Mouse (Mus musculus) spleen, postnatal 4 days (tissue): ENCODE measurements at regions not wholly inside any gene's neighbourhood (a gene's known extent, or its start where the extent isn't known, plus 50 kb on each side); places are given as distances from the start of the nearest gene placed in this dataset.
A peak's percentile ranks its signal among the peaks of the same experiment; 100 is the strongest.

Source experiments
- DNase-seq, 2 experiments: peaks; one replicate each; pipeline ENCODE4 v3.0.0; 2022; ENCODE audit warnings: low spot score in 2 of 2

DNA sequence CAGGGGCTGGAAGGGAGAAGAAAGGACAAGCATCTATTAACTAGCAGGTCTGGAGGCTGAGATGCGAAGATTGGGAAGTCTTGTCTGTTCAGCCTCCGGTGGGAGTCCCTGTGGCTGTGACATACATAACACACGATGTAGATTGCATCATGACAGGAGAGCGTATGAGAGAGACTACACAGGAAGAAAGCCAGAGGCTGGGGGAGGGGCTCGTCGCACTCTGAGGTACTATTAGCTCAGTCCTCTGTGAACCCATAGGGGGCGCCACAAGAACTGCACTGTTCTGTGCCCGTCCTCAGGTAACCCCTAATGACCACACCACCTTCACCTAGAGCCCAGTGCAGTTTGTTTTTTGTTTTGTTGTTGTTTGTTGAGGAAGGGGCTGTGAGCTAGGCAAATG lies 102.7 kb upstream of the Arid2 start:
- peak in 1 of 2 experiments; percentile 64 for DNase-seq

GRCm38 (mm10) chr15:96185429-96185828 lies 101.9 kb upstream of the Arid2 start:
- no peak for DNase-seq

GRCm38 (mm10) chr15:96185901-96186300 lies 101.4 kb upstream of the Arid2 start:
- DNase-seq: no peak

- no peak for DNase-seq
Observed at GRCm38 (mm10) chr15:96189551-96189950, 97.8 kb upstream of the Arid2 start.

DNA sequence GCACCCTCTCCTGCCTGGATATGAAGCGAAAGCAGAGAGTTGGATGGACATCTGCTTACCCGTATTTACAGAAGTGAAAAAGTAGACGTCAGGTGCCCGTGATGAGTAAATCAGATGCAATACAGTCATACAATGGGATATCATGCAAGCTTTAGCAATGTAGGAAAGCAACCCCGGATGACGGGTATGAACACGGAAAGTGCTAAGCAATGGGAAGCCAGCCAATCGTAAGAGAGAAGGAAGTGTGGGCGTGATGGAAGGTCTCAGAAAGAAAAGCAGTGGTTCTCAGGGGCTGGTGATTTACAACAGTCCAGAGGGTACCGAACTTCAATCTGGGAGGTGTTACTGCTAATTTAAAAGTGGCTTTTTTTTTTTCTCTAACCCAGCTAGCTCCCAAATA lies 89.9 kb upstream of the Arid2 start:
- DNase-seq: no peak

GRCm38 (mm10) chr15:96197932-96198331 lies 89.4 kb upstream of the Arid2 start:
- no peak for DNase-seq

DNA sequence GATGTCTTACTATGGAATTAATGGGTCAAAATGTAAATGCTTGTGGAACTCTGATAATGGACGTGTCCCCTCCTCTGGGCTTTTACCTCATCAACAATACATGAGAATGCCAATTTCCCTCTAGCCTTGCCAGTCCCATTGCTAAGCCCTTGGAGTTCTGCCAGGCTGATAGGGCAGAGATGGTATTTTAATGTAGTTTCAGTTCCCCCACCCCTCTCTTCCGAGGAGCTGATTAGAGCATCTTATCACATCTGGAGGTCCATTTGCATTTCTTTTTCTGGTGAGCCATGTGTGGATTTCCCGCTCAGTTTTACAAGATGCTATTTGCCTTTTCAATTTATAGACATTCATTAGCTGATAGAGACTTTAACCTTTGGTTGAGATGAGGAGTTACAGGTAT lies 86.0 kb upstream of the Arid2 start:
- DNase-seq: no peak

DNA sequence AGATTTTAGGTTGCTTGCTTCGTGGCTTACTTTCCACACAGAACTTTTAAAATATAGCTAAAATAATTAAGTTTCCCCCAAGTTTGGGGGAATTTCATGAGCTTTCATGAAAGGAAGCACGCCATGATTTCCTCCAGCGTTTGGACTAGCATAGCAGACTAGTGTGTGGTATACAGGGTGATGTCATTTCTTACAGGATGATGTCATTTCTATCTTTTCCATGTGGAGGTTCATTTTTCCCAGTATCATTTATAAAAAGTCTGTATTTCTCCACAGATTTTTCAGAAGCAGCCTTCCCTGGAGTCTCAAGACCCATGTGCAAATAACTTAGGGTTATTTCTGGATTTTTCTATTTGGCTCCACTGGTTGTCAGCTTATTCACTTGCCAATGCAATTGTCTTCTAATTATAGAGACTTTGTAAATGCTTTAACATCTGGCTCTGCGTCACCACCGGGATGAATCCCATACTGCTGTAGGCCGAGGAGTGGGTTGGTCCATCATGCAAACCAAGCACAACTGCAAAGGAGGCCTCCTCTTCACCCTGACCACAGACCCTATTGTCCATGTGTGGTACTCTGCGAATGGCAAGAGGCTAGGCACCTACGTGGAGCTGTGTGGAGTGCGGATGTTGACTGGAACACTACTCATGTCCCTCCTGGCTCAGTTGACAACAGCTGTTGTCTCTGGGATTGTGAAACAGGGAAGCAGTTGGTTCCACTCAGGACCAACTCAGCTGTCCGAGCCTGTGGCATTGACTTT lies 85.4 kb upstream of the Arid2 start:
- DNase-seq: no peak

GRCm38 (mm10) chr15:96204187-96204586 lies 83.1 kb upstream of the Arid2 start:
- no peak for DNase-seq

DNA sequence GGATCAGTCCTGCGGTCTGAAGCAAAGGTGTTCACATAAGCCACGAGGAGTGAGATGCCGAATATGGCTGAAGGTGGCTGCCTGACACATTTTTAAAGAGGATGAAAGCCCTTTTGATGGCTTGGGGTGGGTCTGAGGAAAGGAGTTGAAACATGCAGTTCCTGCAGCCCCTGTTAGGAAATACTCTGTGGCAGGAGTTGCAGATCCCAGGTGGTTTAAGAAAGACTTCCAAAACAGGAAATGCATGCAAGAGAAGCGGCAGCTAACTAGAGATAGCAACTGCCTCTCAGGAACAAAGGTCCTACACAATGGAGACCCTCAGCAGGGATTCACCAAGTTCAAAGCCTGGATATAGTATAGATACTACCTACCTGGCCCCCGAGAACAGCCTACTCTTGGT lies 82.7 kb upstream of the Arid2 start:
- no peak for DNase-seq

DNA sequence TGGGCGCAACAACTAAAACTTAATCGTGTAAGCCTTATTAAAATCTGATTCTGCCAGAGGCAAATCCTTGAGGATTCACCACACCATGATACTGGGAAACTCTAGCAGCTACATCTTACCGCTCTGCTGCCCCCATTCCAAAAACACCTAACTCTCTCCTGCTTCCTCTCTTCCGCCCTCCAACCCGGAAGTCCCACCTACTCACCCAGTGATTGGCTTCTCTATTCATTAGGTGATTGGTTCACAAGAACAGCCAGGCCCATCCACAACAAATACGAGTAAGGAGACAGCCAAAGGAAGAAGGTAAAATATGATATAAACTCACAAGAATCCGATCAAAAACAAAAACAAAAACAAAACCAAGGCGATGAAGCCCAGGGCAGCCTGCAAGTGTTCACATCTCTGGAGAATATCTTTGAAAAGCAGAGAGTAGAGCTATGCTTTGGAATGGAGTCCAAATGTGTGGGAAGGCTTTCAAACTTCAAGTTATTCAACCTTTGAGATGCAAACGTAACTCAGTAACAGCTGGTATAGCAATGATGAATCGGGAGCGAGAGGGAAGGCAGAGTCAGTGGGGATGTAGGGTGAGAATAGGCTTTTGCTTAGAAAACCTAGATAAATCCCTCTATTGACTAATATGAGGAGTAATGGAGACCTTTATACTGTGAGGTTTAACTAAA lies 76.5 kb upstream of the Arid2 start:
- no peak for DNase-seq

DNA sequence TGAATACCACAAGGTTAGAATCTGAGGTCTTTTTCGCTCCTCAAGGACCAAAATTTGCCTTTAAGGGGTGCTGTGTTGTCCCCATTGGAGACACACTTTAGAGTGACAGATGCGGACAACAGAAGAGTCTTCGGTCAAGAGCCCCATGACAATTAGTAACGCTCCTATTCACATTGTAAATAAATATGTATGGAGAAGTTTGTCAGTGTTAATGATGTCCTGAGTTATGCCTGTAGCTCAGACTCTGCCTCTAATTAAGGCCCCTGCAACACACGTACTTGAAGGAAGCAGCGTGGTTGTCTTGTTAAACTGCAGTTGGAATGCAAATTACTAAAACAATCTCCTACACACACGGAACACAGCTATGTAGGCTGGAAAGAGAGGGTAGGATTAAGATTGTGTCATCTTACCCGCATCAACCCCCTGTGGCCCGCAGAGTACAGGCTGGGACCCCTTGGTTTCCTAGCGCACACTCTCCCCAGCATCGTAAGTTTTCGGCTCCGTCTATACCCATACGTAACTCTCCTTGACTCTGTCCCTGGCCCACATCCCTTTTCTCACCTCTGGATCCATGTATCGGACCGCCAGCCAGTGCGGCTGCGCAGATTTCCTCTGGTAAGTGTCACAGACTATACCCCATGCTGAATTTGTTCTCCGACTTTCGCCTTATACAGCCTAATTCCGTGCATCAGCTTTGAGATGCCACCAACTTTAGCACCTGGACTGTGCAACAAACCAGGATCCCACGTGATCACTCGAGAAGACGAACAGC lies 73.6 kb upstream of the Arid2 start:
- DNase-seq: no peak

DNA sequence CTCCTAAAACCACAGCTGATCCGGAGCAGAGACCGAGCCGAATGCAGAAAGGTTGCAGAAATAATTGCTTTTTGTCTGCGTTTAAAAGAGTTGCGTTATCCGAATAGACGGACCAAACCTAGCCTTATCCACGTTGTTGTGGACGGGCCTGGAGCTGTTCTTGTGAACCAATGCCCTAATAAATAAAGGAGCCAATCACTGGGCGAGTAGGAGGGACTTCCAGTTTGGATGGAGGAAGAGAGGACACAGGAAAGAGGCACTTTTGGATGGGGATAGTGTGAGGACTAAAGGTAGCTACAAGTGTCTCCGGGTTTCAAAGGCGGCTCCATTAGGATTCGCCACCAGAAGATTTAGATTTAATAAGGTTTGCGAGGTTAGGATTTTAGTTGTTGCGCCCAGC lies 69.4 kb upstream of the Arid2 start:
- DNase-seq: no peak

DNA sequence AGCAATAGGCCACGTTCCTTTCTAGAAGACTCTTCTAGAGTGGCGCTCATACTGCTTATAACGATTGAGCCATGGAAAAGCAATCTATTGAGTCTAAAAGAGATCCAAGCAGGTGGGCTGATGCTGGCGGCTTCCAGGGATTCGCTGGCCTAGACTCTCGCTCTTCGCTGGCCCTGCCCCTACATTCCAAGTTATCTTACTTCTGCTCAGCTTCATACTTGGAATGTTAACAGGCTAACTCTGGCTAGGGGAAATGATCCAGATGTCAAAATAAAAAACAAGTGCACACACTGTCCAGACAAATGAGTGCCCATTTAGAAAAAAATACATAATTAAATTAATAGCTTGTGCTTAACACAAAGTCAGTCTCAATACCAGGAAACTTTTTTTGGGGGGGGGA lies 67.6 kb upstream of the Arid2 start:
- DNase-seq: no peak

DNA sequence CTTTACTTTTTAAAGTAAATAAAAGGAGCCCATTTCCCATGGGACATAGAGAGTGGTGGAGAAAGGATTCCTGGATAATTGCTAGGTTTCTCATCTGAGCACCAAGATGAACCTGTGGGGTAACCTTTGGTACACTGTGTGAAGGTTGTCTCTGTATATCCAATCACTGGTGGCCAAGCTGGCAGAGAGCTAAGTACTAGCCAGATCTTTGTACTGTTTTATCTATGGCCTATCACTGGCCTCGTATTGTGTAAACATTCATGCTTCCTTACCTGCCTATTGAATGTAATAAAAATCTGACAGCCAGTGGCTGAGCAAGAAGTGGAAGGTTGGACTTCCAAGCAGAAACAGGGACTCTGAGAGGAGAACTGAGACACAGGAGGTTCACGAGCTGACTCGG lies 55.3 kb upstream of the Arid2 start:
- no peak for DNase-seq

- no peak for DNase-seq
Observed at GRCm38 (mm10) chr15:96233113-96233512, 54.2 kb upstream of the Arid2 start.

- DNase-seq: no peak
Observed at GRCm38 (mm10) chr15:96234783-96235182, 52.5 kb upstream of the Arid2 start.
